Mouse (Mus musculus) thymus, adult 2 months (tissue): ENCODE results near the gene Pcbd2.

ENCODE experiments used
- CTCF ChIP-seq: fragments of 200-500 bp; IDR thresholded peaks from 2 replicates; pipeline ENCODE4 v1.5.1; 2012; ENCODE audit warnings: mild to moderate bottlenecking, control low read depth, low read length, moderate library complexity, borderline replicate concordance; ENCODE audit not compliant: control insufficient read depth, poor library complexity, insufficient read depth; ENCODE audit errors: extremely low read depth
- POLR2A ChIP-seq: fragments of 200-500 bp; IDR thresholded peaks from 2 replicates; pipeline ENCODE4 v1.6.1; 2012; ENCODE audit warnings: mild to moderate bottlenecking, low read length, control low read depth, moderate library complexity; ENCODE audit not compliant: control insufficient read depth, poor library complexity, insufficient read depth; ENCODE audit errors: extremely low read depth

DNA sequence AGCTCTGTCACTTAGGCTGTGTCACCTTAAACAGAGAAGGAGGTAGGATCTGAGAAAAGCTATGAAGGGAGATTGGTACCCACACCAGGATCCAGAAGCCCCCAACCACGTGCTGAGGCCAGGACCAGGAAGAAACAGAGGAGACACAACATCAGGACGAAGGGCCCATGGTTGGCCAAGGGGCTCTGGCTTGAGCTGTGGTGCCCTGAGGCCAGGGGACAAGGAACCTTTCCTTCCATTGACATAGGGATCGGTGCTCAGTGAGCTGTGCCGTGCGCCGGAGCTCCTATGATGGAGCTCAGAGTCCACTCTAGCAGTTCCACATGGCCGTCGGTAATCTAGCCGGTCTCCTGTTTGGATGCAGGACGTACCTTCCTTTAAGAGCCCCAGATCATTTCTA is 82.5 kb downstream of the Pcbd2 start:
- no peak for TF ChIP-seq CTCF
- TF ChIP-seq POLR2A = no peak
